Mouse (Mus musculus) hindbrain, embryonic 16.5 days (tissue): ENCODE results near the gene Fyb2. TPM values are rescaled to one million over a fixed set of nuclear protein-coding genes. Genes with fewer than 3 reads are reported as not detected.

Experiments used
- polyA plus RNA-seq: library from polyadenylated mRNA; unstranded; fragments of >200 nt; fragmentation: Nextera tagmentation; extraction: Ambion mirVana; gene quantifications from 2 replicates; pipeline ENCODE4 v1.2.1, GENCODE M21; 2015

Fyb2 gene
- polyA plus RNA-seq, 1 experiment from 2014 or later: 0.11 TPM

Other genes with a start within 250 kb of the Fyb2 start
- not detected in 2 replicates for gene C8b, start 147.1 kb upstream of the Fyb2 start, polyA plus RNA-seq
- gene Gm17662, start 56.1 kb upstream of the Fyb2 start, polyA plus RNA-seq: not detected in 2 replicates
- gene C8a, start 37.1 kb upstream of the Fyb2 start, polyA plus RNA-seq: not detected in 2 replicates
- 13.5 and 15.1 TPM in 2 replicates for gene Prkaa2, start 196.4 kb downstream of the Fyb2 start, polyA plus RNA-seq
- 114 and 122 TPM in 2 replicates for gene Plpp3, start 243.9 kb downstream of the Fyb2 start, polyA plus RNA-seq